In genomic region chr12:82204106-82204505, GRCm38 (mm10) we compare ENCODE assay signal across 13 mouse cellular contexts.
"Had no signal": no experiment of that assay in that cellular context is flagged by ENCODE, and none has a peak within 500 bp of the region (broad histone marks: within the 10 kb centered on the region; RNA-seq: fewer than 3 reads in every experiment).

No protein-coding gene starts in this region.

- H3K4me3 ChIP-seq: kidney, embryonic 15.5 days; limb, embryonic 13.5 days; liver, embryonic 12.5 days; lung, embryonic 15.5 days; megakaryocyte, embryonic 14.5 days had no signal

- ATAC-seq: liver, embryonic 12.5 days; midbrain, embryonic 16.5 days had no signal

- H3K27me3 ChIP-seq: kidney, embryonic 15.5 days; limb, embryonic 13.5 days; liver, embryonic 12.5 days; lung, embryonic 15.5 days; megakaryocyte, embryonic 14.5 days had no signal

- H3K9me3 ChIP-seq: kidney, embryonic 15.5 days; limb, embryonic 13.5 days; liver, embryonic 12.5 days; lung, embryonic 15.5 days; megakaryocyte, embryonic 14.5 days had no signal

- H3K36me3 ChIP-seq: kidney, embryonic 15.5 days; lung, embryonic 15.5 days had no signal

- H3K27ac ChIP-seq: kidney, embryonic 15.5 days; limb, embryonic 13.5 days; liver, embryonic 12.5 days; lung, embryonic 15.5 days; macrophage; stomach, postnatal 0 days had no signal

- DNase-seq: kidney, postnatal 14 days; left cerebral cortex, postnatal 4 days; lung, postnatal 14 days; right cerebral cortex, adult 18-20 months; thymus, postnatal 4 days had no signal

- H3K4me1 ChIP-seq: kidney, embryonic 15.5 days had no signal
